Mouse (Mus musculus): ENCODE data around the gene Rasl10a. TPM values are rescaled to one million over a fixed set of nuclear protein-coding genes. Genes with fewer than 3 reads are reported as not detected.

Rasl10a gene
- polyA plus RNA-seq, 1 experiment from 2014 or later = 2.0 TPM

DNA sequence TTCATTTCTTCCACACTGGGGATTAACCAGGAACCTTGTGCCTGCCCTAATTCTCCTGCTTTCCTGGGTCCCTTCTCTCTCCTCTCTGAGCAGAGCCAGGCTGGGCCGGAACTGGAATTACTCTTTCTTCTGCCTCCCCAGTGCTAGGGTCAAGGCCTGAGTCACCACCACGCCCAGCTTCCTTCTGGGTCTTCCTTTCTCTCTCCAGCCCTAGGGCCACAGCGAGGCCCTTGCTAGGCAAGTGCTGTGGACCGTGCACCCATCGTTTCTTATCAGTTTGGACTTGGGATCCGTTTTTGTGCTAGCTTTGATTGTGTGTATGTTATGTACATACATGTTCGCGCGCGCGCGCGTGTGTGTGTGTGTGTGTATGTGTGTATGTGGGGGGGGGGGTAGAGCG lies 3.8 kb upstream of the Rasl10a start:
- no peak overlapping the region for H3K27ac ChIP-seq (replicated peaks in 1 of 2; ENCODE audit: control insufficient read depth in 1 of 2, insufficient read depth in 1 of 2, low read depth in 2 of 2, low read length in 2 of 2)
- WGBS = 81% methylated on average over 14 of the region's 14 CpGs
- no peak overlapping the region for H3K4me3 ChIP-seq (ENCODE audit: control insufficient read depth in 1 of 2, insufficient read depth in 1 of 2, low read depth in 1 of 2, low read length in 2 of 2)
- H3K9ac ChIP-seq (ENCODE audit: low read length) = no peak overlapping the region
- H3K9me3 ChIP-seq (ENCODE audit: control insufficient read depth, low read length) = no peaks in the 10 kb centered on the region
- H3K27me3 ChIP-seq (ENCODE audit: control insufficient read depth, insufficient read depth, low read length) = peaks cover 28% of the 10 kb centered on the region
- H3K4me2 ChIP-seq (ENCODE audit: low read length) = no peak overlapping the region
- H3K36me3 ChIP-seq (ENCODE audit: control insufficient read depth, insufficient read depth, low read length) = no peaks in the 10 kb centered on the region
- peaks cover 7 to 10% of the 10 kb centered on the region in 2 experiments; a peak in 3 of 4 replicates for H3K4me1 ChIP-seq (ENCODE audit: control insufficient read depth in 2 of 2, insufficient read depth in 2 of 2, low read length in 2 of 2)
- ATAC-seq (ENCODE audit: insufficient number of reproducible peaks, insufficient read depth, low FRiP score, low read depth) = no peak

DNA sequence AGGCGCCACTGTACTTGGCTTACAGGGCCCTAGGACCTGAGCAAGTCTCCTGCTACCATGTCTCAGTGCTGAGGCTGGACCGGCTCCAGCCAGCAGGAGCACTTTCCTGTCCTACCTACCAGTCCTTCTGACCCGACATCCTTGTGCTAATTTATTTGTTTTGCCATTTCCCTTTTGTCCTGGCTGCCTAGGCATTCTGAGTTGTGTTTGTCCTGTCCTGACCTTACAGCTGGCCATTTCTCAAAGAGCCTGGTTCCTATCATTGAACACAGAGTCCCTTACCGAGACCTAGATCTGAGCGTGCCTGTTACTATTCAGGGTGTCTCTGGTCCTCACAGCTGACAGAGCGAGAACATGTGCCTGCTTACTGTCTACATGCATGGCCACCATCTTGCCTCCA lies 3.1 kb upstream of the Rasl10a start:
- 59% methylated on average over 6 of the region's 6 CpGs for WGBS
- Histone ChIP-seq H3K27ac (replicated peaks in 1 of 2; ENCODE audit: control insufficient read depth in 1 of 2, insufficient read depth in 1 of 2, low read depth in 2 of 2, low read length in 2 of 2) (no peak overlapping the region), H3K27me3 (ENCODE audit: control insufficient read depth, insufficient read depth, low read length) (peaks cover 35% of the 10 kb centered on the region)

GRCm38 (mm10) chr11:5055945-5056938 lies 1.7 kb upstream of the Rasl10a start:
- Histone ChIP-seq H3K27ac (replicated peaks in 1 of 2; ENCODE audit: control insufficient read depth in 1 of 2, insufficient read depth in 1 of 2, low read depth in 2 of 2, low read length in 2 of 2) (no peak overlapping the region), H3K36me3 (ENCODE audit: control insufficient read depth, insufficient read depth, low read length) (peaks cover 9% of the 10 kb centered on the region), H3K4me1 (ENCODE audit: control insufficient read depth in 2 of 2, insufficient read depth in 2 of 2, low read length in 2 of 2) (peaks cover 11 to 14% of the 10 kb centered on the region in 2 experiments), H3K4me2 (ENCODE audit: low read length) (no peak overlapping the region), H3K4me3 (ENCODE audit: control insufficient read depth in 1 of 2, insufficient read depth in 1 of 2, low read depth in 1 of 2, low read length in 2 of 2) (no peak overlapping the region), H3K27me3 (ENCODE audit: control insufficient read depth, insufficient read depth, low read length) (peaks cover 49% of the 10 kb centered on the region), H3K9me3 (ENCODE audit: control insufficient read depth, low read length) (no peaks in the 10 kb centered on the region), H3K9ac (ENCODE audit: low read length) (no peak overlapping the region)
- ATAC-seq (ENCODE audit: insufficient number of reproducible peaks, insufficient read depth, low FRiP score, low read depth) = no peak
- 59% methylated on average over 23 of the region's 23 CpGs for WGBS

More for the DNA sequence above, 3.1 kb upstream of the Rasl10a start:
- H3K4me2 ChIP-seq (ENCODE audit: low read length) = no peak overlapping the region
- no peaks in the 10 kb centered on the region for H3K9me3 ChIP-seq (ENCODE audit: control insufficient read depth, low read length)
- H3K36me3 ChIP-seq (ENCODE audit: control insufficient read depth, insufficient read depth, low read length) = no peaks in the 10 kb centered on the region
- no peak for ATAC-seq (ENCODE audit: insufficient number of reproducible peaks, insufficient read depth, low FRiP score, low read depth)
- H3K4me1 ChIP-seq (ENCODE audit: control insufficient read depth in 2 of 2, insufficient read depth in 2 of 2, low read length in 2 of 2) = peaks cover 10 to 11% of the 10 kb centered on the region in 2 experiments; a peak in 3 of 4 replicates
- no peak overlapping the region for H3K9ac ChIP-seq (ENCODE audit: low read length)
- H3K4me3 ChIP-seq (ENCODE audit: control insufficient read depth in 1 of 2, insufficient read depth in 1 of 2, low read depth in 1 of 2, low read length in 2 of 2) = no peak overlapping the region

GRCm38 (mm10) chr11:5057064-5057463 lies 864 bp upstream of the Rasl10a start:
- H3K9ac ChIP-seq (ENCODE audit: low read length) = no peak overlapping the region
- no peak overlapping the region for H3K27ac ChIP-seq (replicated peaks in 1 of 2; ENCODE audit: control insufficient read depth in 1 of 2, insufficient read depth in 1 of 2, low read depth in 2 of 2, low read length in 2 of 2)
- H3K27me3 ChIP-seq (ENCODE audit: control insufficient read depth, insufficient read depth, low read length) = peaks cover 51% of the 10 kb centered on the region
- H3K4me3 ChIP-seq (ENCODE audit: control insufficient read depth in 1 of 2, insufficient read depth in 1 of 2, low read depth in 1 of 2, low read length in 2 of 2) = no peak overlapping the region; a peak in 1 of 4 replicates
- peak overlapping the region; percentile 99; the same call in 1 of the 2 replicates for H3K4me2 ChIP-seq (ENCODE audit: low read length)
- H3K36me3 ChIP-seq (ENCODE audit: control insufficient read depth, insufficient read depth, low read length) = peaks cover 9% of the 10 kb centered on the region
- WGBS = 73% methylated on average over 8 of the region's 8 CpGs
- no peaks in the 10 kb centered on the region for H3K9me3 ChIP-seq (ENCODE audit: control insufficient read depth, low read length)
- peaks cover 13 to 22% of the 10 kb centered on the region in 2 experiments for H3K4me1 ChIP-seq (ENCODE audit: control insufficient read depth in 2 of 2, insufficient read depth in 2 of 2, low read length in 2 of 2)
- ATAC-seq (ENCODE audit: insufficient number of reproducible peaks, insufficient read depth, low FRiP score, low read depth) = no peak

- H3K4me3 ChIP-seq (ENCODE audit: control insufficient read depth in 1 of 2, insufficient read depth in 1 of 2, low read depth in 1 of 2, low read length in 2 of 2) = peak overlapping the region; percentile 55 to 58
- no peak overlapping the region for H3K27ac ChIP-seq (replicated peaks in 1 of 2; ENCODE audit: control insufficient read depth in 1 of 2, insufficient read depth in 1 of 2, low read depth in 2 of 2, low read length in 2 of 2)
- H3K36me3 ChIP-seq (ENCODE audit: control insufficient read depth, insufficient read depth, low read length) = peaks cover 9% of the 10 kb centered on the region
- peak overlapping the region; percentile 70 for H3K9ac ChIP-seq (ENCODE audit: low read length)
- H3K27me3 ChIP-seq (ENCODE audit: control insufficient read depth, insufficient read depth, low read length) = peaks cover 56% of the 10 kb centered on the region
- H3K4me2 ChIP-seq (ENCODE audit: low read length) = peak overlapping the region; percentile 99
- no peak for ATAC-seq (ENCODE audit: insufficient number of reproducible peaks, insufficient read depth, low FRiP score, low read depth)
- H3K4me1 ChIP-seq (ENCODE audit: control insufficient read depth in 2 of 2, insufficient read depth in 2 of 2, low read length in 2 of 2) = peaks cover 17 to 26% of the 10 kb centered on the region in 2 experiments
- 29% methylated on average over 8 of the region's 8 CpGs for WGBS
- H3K9me3 ChIP-seq (ENCODE audit: control insufficient read depth, low read length) = no peaks in the 10 kb centered on the region
Measured at GRCm38 (mm10) chr11:5057541-5057855, 430 bp upstream of the Rasl10a start.

- no peak overlapping the region for H3K9ac ChIP-seq (ENCODE audit: low read length)
- no peak overlapping the region; a peak in 1 of 4 replicates for H3K4me3 ChIP-seq (ENCODE audit: control insufficient read depth in 1 of 2, insufficient read depth in 1 of 2, low read depth in 1 of 2, low read length in 2 of 2)
- H3K4me1 ChIP-seq (ENCODE audit: control insufficient read depth in 2 of 2, insufficient read depth in 2 of 2, low read length in 2 of 2) = peaks cover 20 to 38% of the 10 kb centered on the region in 2 experiments
- H3K4me2 ChIP-seq (ENCODE audit: low read length) = no peak overlapping the region
- 23% methylated on average over 9 of the region's 9 CpGs for whole genome bisulfite sequencing
- H3K27me3 ChIP-seq (ENCODE audit: control insufficient read depth, insufficient read depth, low read length) = peaks cover 68% of the 10 kb centered on the region
- H3K27ac ChIP-seq (replicated peaks in 1 of 2; ENCODE audit: control insufficient read depth in 1 of 2, insufficient read depth in 1 of 2, low read depth in 2 of 2, low read length in 2 of 2) = no peak overlapping the region
- H3K9me3 ChIP-seq (ENCODE audit: control insufficient read depth, low read length) = no peaks in the 10 kb centered on the region
- no peak for ATAC-seq (ENCODE audit: insufficient number of reproducible peaks, insufficient read depth, low FRiP score, low read depth)
- H3K36me3 ChIP-seq (ENCODE audit: control insufficient read depth, insufficient read depth, low read length) = peaks cover 9% of the 10 kb centered on the region
Measured at GRCm38 (mm10) chr11:5058783-5059182, 855 bp downstream of the Rasl10a start.

GRCm38 (mm10) chr11:5059230-5059629 lies 1.3 kb downstream of the Rasl10a start:
- whole genome bisulfite sequencing = 29% methylated on average over 14 of the region's 14 CpGs

More at GRCm38 (mm10) chr11:5059230-5059629, 1.3 kb downstream of the Rasl10a start:
- Histone ChIP-seq H3K27ac (replicated peaks in 1 of 2; ENCODE audit: control insufficient read depth in 1 of 2, insufficient read depth in 1 of 2, low read depth in 2 of 2, low read length in 2 of 2) (no peak overlapping the region), H3K9ac (ENCODE audit: low read length) (no peak overlapping the region), H3K4me1 (ENCODE audit: control insufficient read depth in 2 of 2, insufficient read depth in 2 of 2, low read length in 2 of 2) (peaks cover 23 to 42% of the 10 kb centered on the region in 2 experiments), H3K4me3 (ENCODE audit: control insufficient read depth in 1 of 2, insufficient read depth in 1 of 2, low read depth in 1 of 2, low read length in 2 of 2) (no peak overlapping the region), H3K9me3 (ENCODE audit: control insufficient read depth, low read length) (no peaks in the 10 kb centered on the region), H3K36me3 (ENCODE audit: control insufficient read depth, insufficient read depth, low read length) (peaks cover 9% of the 10 kb centered on the region), H3K27me3 (ENCODE audit: control insufficient read depth, insufficient read depth, low read length) (peaks cover 69% of the 10 kb centered on the region), H3K4me2 (ENCODE audit: low read length) (no peak overlapping the region)
- ATAC-seq (ENCODE audit: insufficient number of reproducible peaks, insufficient read depth, low FRiP score, low read depth) = no peak

Measured in heart, embryonic 14.5 days (tissue).